Mouse (Mus musculus) left cerebral cortex, postnatal 10 days (tissue): ENCODE measurements around the gene 1700037C18Rik. TPM values are rescaled to one million over a fixed set of nuclear protein-coding genes. Genes with fewer than 3 reads are reported as not detected.

Experiments
- DNase-seq, 2 experiments: peaks; one replicate each; pipeline ENCODE4 v3.0.0; 2021 to 2022; ENCODE audit warnings: low spot score in 2 of 2, mixed read lengths in 1 of 2; ENCODE audit errors: extremely low spot score in 1 of 2
- intact Hi-C: fragments of 180-260 bp; cut with DNase I; formaldehyde crosslinking; loops from one replicate; pipeline ENCODE4 v1.15.1; 2025
- total RNA-seq, 2 experiments: library from RNA; stranded (reverse); gene quantifications; 2 replicates each; pipeline ENCODE4 v1.2.3; 2021

The 1700037C18Rik gene
- 1 to 10 TPM; 5.7 to 8.0 TPM for total RNA-seq

GRCm38 (mm10) chr16:3908537-3909111 is at the start of gene 1700037C18Rik, which contains the start of gene Cluap1:
Gene 1700037C18Rik, minus strand, starts transcription at chr16:3908689.
Gene Cluap1, plus strand, starts transcription at chr16:3908801.
- intact Hi-C loops = loop anchor here (10.0 kb wide), 1 partner anchor 164 kb away; the partner anchor contains the start of gene Zfp263
- peak; percentile 94 to 95 for DNase-seq

- intact Hi-C loops = no loop called here
- DNase-seq = peak in 1 of 2 experiments; percentile 56
Measured at GRCm38 (mm10) chr16:3956369-3956768, 47.9 kb upstream of the 1700037C18Rik start.

GRCm38 (mm10) chr16:3951141-3951540 is 42.7 kb upstream of the 1700037C18Rik start:
- intact Hi-C loops = no loop called here
- no peak for DNase-seq

- DNase-seq = no peak
- intact Hi-C loops = no loop called here
Measured at GRCm38 (mm10) chr16:3934701-3935100, 26.2 kb upstream of the 1700037C18Rik start.

- intact Hi-C loops = no loop called here
- no peak for DNase-seq
Measured at GRCm38 (mm10) chr16:3934091-3934490, 25.6 kb upstream of the 1700037C18Rik start.

GRCm38 (mm10) chr16:3933536-3933935 is 25.0 kb upstream of the 1700037C18Rik start:
- no peak for DNase-seq
- intact Hi-C loops = no loop called here

GRCm38 (mm10) chr16:3929151-3929550 is 20.7 kb upstream of the 1700037C18Rik start:
- no peak for DNase-seq
- intact Hi-C loops = no loop called here

- intact Hi-C loops = no loop called here
- no peak for DNase-seq
Measured at GRCm38 (mm10) chr16:3928582-3928981, 20.1 kb upstream of the 1700037C18Rik start.

- no peak for DNase-seq
- intact Hi-C loops = no loop called here
Measured at GRCm38 (mm10) chr16:3923966-3924365, 15.5 kb upstream of the 1700037C18Rik start.

- no peak for DNase-seq
- intact Hi-C loops = no loop called here
Measured at GRCm38 (mm10) chr16:3923515-3923914, 15.0 kb upstream of the 1700037C18Rik start.

- intact Hi-C loops = no loop called here
- no peak for DNase-seq
Measured at GRCm38 (mm10) chr16:3920756-3921155, 12.3 kb upstream of the 1700037C18Rik start.

GRCm38 (mm10) chr16:3909118-3909517 is 629 bp upstream of the 1700037C18Rik start:
- intact Hi-C loops = loop anchor here (10.0 kb wide), 1 partner anchor 164 kb away; the partner anchor contains the start of gene Zfp263
- DNase-seq = no peak

- intact Hi-C loops = loop anchor here (10.0 kb wide), 1 partner anchor 163 kb away; the partner anchor contains the start of gene Zfp263
- peak in 1 of 2 experiments; percentile 34 for DNase-seq
Measured at GRCm38 (mm10) chr16:3907471-3907870, 1.0 kb downstream of the 1700037C18Rik start.

GRCm38 (mm10) chr16:3896553-3896952 is 11.9 kb downstream of the 1700037C18Rik start:
- intact Hi-C loops = no loop called here

GRCm38 (mm10) chr16:3896046-3896445 is 12.4 kb downstream of the 1700037C18Rik start:
- no peak for DNase-seq
- intact Hi-C loops = no loop called here

More at GRCm38 (mm10) chr16:3896553-3896952, 11.9 kb downstream of the 1700037C18Rik start:
- DNase-seq = no peak

GRCm38 (mm10) chr16:3895173-3895792 is 13.2 kb downstream of the 1700037C18Rik start:
- peak in 1 of 2 experiments; percentile 59 for DNase-seq
- intact Hi-C loops = no loop called here

GRCm38 (mm10) chr16:3893739-3894138 is 14.8 kb downstream of the 1700037C18Rik start:
- intact Hi-C loops = no loop called here
- DNase-seq = no peak

- no peak for DNase-seq
- intact Hi-C loops = no loop called here
Measured at GRCm38 (mm10) chr16:3891621-3892295, 16.7 kb downstream of the 1700037C18Rik start.

- intact Hi-C loops = no loop called here
- DNase-seq = no peak
Measured at GRCm38 (mm10) chr16:3885065-3885670, 23.3 kb downstream of the 1700037C18Rik start.
